Mouse (Mus musculus) cortical plate, adult 2 months (tissue): ENCODE results near the gene Grsf1.
A peak's percentile ranks its signal among the peaks of the same experiment; 100 is the strongest.

Experiments used
- CTCF ChIP-seq: fragments of 200-500 bp; IDR thresholded peaks from 2 replicates; pipeline ENCODE4 v1.5.1; 2011; ENCODE audit warnings: mild to moderate bottlenecking, control low read depth, low read length; ENCODE audit not compliant: insufficient read depth; ENCODE audit errors: extremely low read depth
- POLR2A ChIP-seq: fragments of 200-500 bp; IDR thresholded peaks from 2 replicates; pipeline ENCODE4 v1.6.1; 2011; ENCODE audit warnings: mild to moderate bottlenecking, low read length, control low read depth; ENCODE audit not compliant: insufficient read depth; ENCODE audit errors: extremely low read depth

DNA sequence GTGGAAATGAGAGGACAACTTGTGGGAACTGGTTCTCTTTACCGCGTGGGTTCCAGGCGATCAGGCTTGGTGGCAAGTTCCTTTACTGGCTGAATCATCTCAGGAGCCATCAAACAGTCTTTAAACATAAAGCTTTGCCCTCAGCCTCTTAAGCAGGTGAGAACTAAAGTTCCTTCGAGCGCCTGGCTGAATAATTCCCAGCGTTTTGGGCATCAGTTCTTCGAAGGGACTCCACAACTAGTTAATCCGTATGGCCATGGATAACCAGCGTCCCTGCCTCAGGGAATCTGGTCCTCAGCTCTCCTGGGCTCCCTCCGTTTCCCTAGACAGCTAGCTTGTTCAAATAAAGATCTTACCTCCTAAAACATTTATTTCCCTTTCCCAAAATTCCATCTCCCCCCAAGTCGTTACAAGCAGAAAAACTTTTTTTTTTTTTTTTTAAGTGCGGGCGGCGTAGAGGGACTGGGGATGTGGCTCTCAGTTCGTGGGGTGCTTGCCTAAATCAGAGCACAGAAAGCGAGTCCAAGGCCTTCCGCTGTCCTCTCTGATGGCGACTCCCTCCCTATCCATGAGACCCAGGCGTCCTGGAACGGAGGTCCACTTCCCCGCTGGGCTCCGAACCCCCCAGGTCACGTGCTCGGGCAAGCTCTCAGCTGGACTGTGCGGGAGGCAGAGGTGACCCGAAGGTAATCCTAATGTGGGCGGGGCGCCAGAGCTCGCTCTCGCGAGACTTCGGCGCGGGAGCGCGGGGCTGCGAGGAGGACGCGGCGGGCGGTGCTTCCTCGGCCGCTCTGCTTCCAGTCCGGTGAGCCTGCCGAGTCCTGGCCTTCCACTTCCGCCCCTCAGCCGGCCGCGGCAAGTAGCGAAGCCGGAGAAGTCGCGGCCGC, 44.4 kb upstream of the Grsf1 start, which contains the start of gene Mob1b:
- TF ChIP-seq CTCF (no peak), POLR2A (peak; percentile 74)
